Mouse (Mus musculus) splenic B cell, adult 2 months (primary cell): ENCODE measurements around the gene March5.
A peak's percentile ranks its signal among the peaks of the same experiment; 100 is the strongest.
"Not testable (repeated sequence)": the region's sequence is repeated elsewhere in the genome, so short reads cannot be mapped to it uniquely, and the experiment has no call there.

ENCODE experiments used
- DNase-seq: peaks from one replicate; pipeline ENCODE4 v3.0.0-alpha.2; 2011; ENCODE audit warnings: low read depth, low spot score
- H3K27me3 ChIP-seq: 2 replicates; pipeline ENCODE4 v1.6.1; 2012; ENCODE audit warnings: mild to moderate bottlenecking, low read length, moderate library complexity, mixed read lengths; ENCODE audit not compliant: control insufficient read depth, poor library complexity, insufficient read depth, severe bottlenecking
- H3K36me3 ChIP-seq: 2 replicates; pipeline ENCODE4 v1.6.1; 2012; ENCODE audit warnings: mild to moderate bottlenecking, low read length, moderate library complexity, mixed read lengths; ENCODE audit not compliant: control insufficient read depth, poor library complexity, insufficient read depth, severe bottlenecking

March5 gene

GRCm38 (mm10) chr19:37198165-37198880 is 9.0 kb upstream of the March5 start:
- H3K27me3 ChIP-seq, result no peaks in the 10 kb centered on the region; the same call in 1 of the 2 replicates
- no peaks in the 10 kb centered on the region for H3K36me3 ChIP-seq
- no peak for DNase-seq

GRCm38 (mm10) chr19:37199889-37200288 is 7.5 kb upstream of the March5 start:
- H3K36me3 ChIP-seq, result no peaks in the 10 kb centered on the region
- no peak for DNase-seq
- no peaks in the 10 kb centered on the region for H3K27me3 ChIP-seq

- no peaks in the 10 kb centered on the region for H3K36me3 ChIP-seq
- DNase-seq, result no peak
- no peaks in the 10 kb centered on the region for H3K27me3 ChIP-seq
Measured at GRCm38 (mm10) chr19:37203371-37203770, 4.0 kb upstream of the March5 start.

DNA sequence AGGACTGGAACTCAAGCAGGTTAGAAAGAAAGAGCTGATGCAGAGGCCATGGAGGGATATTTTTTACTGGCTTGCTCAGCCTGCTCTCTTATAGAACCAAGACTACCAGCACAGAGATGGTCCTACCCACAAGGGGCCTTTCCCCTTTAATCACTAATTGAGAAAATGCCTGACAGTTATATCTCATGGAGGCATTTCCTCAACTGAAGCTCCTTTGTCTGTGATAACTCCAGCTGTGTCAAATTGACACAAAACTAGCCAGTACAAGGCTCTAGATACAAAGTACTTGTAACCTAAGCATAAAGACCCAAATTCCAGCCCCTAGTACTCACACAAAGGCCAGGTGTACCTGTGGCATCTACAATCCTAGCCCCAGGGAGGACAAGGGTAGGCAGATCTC is 2.2 kb upstream of the March5 start:
- H3K27me3 ChIP-seq, H3K36me3 ChIP-seq, DNase-seq: not testable (repeated sequence)

GRCm38 (mm10) chr19:37206641-37207302 is 571 bp upstream of the March5 start:
- Histone ChIP-seq H3K27me3 (no peaks in the 10 kb centered on the region), H3K36me3 (no peaks in the 10 kb centered on the region)
- peak; percentile 46 for DNase-seq

- 0 out of 2 replicates have a peak, but pooled peaks cover 2% of the 10 kb centered on the region for H3K36me3 ChIP-seq
- H3K27me3 ChIP-seq, result no peaks in the 10 kb centered on the region
- DNase-seq, result peak; percentile 56
Measured at GRCm38 (mm10) chr19:37208176-37208755, 923 bp downstream of the March5 start, which contains the start of gene Cpeb3. Cpeb3 (minus strand) TSS chr19:37208601.

GRCm38 (mm10) chr19:37208986-37209385 is 1.6 kb downstream of the March5 start:
- no peak for DNase-seq
- Histone ChIP-seq H3K27me3 (no peaks in the 10 kb centered on the region), H3K36me3 (0 out of 2 replicates have a peak, but pooled peaks cover 2% of the 10 kb centered on the region)

- H3K27me3 ChIP-seq, result no peaks in the 10 kb centered on the region
- DNase-seq, result peak; percentile 17
- 0 out of 2 replicates have a peak, but pooled peaks cover 2% of the 10 kb centered on the region for H3K36me3 ChIP-seq
Measured at GRCm38 (mm10) chr19:37209467-37210128, 2.3 kb downstream of the March5 start.

- H3K27me3 ChIP-seq, result no peaks in the 10 kb centered on the region
- 0 out of 2 replicates have a peak, but pooled peaks cover 2% of the 10 kb centered on the region for H3K36me3 ChIP-seq
- no peak for DNase-seq
Measured at GRCm38 (mm10) chr19:37210457-37210856, 3.1 kb downstream of the March5 start.

DNA sequence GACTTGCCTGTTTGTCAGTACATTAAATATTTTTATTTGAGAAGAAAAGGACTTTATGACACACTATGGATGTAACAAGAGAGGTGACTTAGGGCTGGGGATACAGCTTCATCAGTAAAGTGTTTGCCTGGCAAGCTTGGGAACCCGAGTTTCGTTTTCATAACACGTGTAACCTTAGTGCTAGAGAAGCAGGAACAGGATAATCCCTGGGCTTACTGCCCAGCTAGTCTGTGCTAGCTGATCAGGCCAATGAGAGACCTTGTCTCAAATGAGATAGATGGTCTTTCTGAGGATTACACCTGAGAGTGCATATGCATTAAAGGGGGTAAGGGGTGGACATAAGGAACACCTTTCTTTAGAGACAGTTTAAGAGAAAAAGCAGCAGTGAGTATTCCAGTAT is 4.1 kb downstream of the March5 start:
- no peaks in the 10 kb centered on the region for H3K27me3 ChIP-seq
- DNase-seq, result no peak

GRCm38 (mm10) chr19:37214711-37215110 is 7.4 kb downstream of the March5 start:
- no peak for DNase-seq
- no peaks in the 10 kb centered on the region for H3K27me3 ChIP-seq
- H3K36me3 ChIP-seq, result 0 out of 2 replicates have a peak, but pooled peaks cover 5% of the 10 kb centered on the region

More for the DNA sequence above, 4.1 kb downstream of the March5 start:
- H3K36me3 ChIP-seq, result 0 out of 2 replicates have a peak, but pooled peaks cover 2% of the 10 kb centered on the region

DNA sequence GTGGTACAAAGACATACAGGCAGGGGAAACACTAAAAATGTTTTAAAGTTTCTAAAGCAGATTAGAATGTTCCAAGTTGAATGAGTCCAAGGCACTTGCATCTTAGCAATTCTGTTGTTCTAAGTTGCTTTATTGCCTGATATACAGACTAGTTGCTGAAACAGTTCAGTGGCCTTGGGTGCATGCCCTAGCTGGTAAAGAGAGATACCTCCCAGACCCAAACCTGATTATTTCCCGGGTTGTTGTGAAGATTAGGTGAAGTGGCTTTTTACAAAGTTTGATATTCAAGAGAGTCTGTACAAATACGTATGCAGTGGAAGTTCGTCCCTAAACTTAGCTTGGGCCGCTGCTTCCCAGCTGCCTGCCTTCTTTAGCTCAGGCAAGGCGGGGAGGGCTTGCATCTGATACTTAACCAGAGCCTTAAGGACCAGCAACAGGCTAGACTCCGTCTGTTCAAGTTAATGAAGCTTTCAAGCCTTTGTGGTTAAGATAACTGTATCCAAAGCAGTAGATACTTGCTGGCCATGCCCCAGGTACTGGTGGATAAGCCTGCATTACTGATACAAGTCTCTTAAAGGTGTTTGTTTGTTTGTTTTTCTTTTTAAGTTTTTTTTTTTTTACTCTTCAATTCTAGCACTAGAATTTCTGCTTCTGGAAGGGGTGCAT is 18.0 kb downstream of the March5 start:
- no peaks in the 10 kb centered on the region for H3K27me3 ChIP-seq
- H3K36me3 ChIP-seq, result peaks cover 8% of the 10 kb centered on the region; the same call in 1 of the 2 replicates
- DNase-seq, result no peak

GRCm38 (mm10) chr19:37232598-37232997 is 25.3 kb downstream of the March5 start:
- H3K36me3 ChIP-seq, H3K27me3 ChIP-seq, DNase-seq: not testable (repeated sequence)
